Mouse (Mus musculus) lung, postnatal 14 days (tissue): Measurements from ENCODE around the gene Kdm2a.
A peak's percentile ranks its signal among the peaks of the same experiment; 100 is the strongest.

Source experiments
- DNase-seq: peaks from one replicate; pipeline ENCODE4 v3.0.0; 2021

Gene Kdm2a

GRCm38 (mm10) chr19:4326106-4326505, 72.0 kb downstream of the Kdm2a start:
- no peak for DNase-seq

GRCm38 (mm10) chr19:4322134-4322533, 76.0 kb downstream of the Kdm2a start:
- DNase-seq, result no peak

GRCm38 (mm10) chr19:4321622-4322021, 76.5 kb downstream of the Kdm2a start:
- no peak for DNase-seq

DNA sequence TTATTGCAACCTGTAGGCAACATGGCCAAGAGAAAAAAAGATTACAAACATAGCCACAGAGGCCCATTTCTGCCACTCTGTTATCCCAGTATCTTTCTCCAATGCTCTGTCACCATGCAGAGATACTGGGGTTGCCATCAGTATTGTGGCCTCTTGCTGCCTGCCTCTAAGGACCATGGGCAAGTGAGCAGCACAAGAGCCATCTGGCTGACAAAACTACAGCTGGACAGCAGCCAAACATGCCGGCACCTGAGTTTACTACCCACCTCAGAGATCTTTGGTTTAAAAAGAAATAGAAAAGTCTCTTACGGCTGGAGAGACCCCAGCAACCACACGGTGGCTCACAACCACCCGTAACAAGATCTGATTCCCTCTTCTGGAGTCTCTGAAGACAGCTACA, 78.8 kb downstream of the Kdm2a start:
- no peak for DNase-seq

- DNase-seq, result no peak
Observed at GRCm38 (mm10) chr19:4317181-4317580, 80.9 kb downstream of the Kdm2a start.

GRCm38 (mm10) chr19:4315223-4315944, 82.7 kb downstream of the Kdm2a start:
- no peak for DNase-seq

- peak; percentile 76 for DNase-seq
Observed at GRCm38 (mm10) chr19:4309776-4310185, 88.3 kb downstream of the Kdm2a start.

DNA sequence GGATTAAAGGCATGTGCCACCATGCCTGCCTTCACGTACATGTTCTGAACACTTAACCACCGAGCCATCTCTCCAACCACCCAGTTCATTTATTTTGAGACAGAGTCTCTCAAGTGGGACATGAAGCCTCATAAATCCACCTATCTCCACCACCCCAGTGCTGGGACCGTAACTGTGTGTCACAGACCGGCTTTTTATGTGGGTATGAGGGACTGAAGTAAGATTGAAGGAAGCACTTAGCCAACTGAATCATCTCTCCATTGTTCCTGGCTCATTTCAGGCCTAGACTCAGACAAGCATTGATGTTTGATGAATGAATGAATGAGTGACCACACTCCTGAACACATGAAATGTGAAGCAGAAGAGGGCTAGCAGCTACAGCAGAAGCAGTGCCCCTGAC, 88.8 kb downstream of the Kdm2a start:
- no peak for DNase-seq

- DNase-seq, result peak; percentile 86
Observed at GRCm38 (mm10) chr19:4306190-4306577, 91.9 kb downstream of the Kdm2a start, which contains the start of gene Grk2. Gene Grk2 (minus strand): TSS chr19:4306222.

GRCm38 (mm10) chr19:4305491-4306189, 92.4 kb downstream of the Kdm2a start:
- peak; percentile 49 for DNase-seq

GRCm38 (mm10) chr19:4304871-4305321, 93.2 kb downstream of the Kdm2a start:
- DNase-seq, result no peak

DNA sequence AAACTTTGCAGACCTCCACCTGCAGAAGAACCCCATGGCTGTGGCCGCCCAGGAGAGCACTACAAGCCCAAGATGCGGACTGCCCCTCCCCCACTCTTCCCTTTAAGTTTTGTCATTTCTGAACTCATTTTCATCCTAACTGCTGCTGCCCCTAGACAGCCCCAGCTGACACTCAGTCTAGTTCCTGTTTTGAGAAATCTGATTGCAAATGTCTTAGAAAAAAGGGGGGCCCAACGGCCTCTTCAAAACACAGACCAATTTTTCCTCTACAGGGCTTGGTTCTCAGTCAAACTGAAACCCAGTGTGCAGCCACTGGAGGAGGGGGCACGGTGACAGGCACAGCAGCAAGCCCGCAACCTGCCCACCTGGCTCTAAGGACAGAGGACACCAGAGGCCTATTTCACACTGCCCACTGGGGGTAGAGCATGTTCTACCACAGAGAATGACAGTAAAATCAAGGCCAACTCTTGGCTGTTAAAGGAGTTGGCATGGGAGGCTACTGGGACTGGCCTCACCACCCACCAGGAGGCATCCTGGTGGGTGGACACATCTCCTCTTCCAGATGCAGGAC, 93.7 kb downstream of the Kdm2a start:
- DNase-seq, result peak; percentile 41

DNA sequence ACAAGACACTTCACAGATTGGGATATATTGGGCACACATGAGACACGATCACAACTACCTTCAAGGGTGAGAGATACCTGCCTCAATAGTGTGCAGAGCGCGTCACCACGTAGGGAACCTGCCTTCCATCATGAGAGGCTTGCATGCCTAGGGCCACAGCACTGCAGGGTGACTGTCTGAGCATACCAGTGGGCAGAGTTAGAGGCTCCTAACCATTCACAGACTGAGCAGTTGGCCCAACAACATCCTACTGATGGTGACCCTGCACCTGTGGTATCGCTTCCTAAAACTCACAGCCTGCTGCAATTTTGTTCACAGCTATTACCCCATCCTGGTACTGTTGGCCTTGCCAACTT, 94.5 kb downstream of the Kdm2a start:
- DNase-seq, result no peak

GRCm38 (mm10) chr19:4302936-4303639, 95.0 kb downstream of the Kdm2a start:
- no peak for DNase-seq

GRCm38 (mm10) chr19:4301735-4302651, 96.1 kb downstream of the Kdm2a start:
- peak; percentile 54 for DNase-seq

- DNase-seq, result no peak
Observed at GRCm38 (mm10) chr19:4300852-4301734, 97.0 kb downstream of the Kdm2a start.

DNA sequence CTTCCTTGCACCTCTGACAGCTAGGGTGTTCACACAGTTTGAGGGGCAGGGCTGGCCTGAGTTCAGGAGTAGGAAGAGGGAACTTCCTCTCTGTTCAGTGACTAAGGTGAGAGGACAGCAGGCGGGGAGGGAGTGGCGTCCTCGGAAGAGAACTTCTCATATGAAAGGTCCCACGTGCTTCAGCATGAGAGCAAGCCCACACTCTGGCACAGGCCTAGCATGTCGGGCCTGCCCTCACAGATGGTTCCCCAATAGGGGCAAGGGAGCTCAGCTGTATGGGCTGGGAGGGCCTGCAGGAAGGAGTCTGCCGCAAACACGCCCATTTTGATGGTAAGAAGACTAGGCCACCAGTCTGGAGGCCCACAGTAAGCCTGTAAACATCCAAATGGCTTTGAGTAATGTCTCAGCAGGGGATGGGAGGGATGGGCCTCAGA, 97.8 kb downstream of the Kdm2a start:
- peak; percentile 42 for DNase-seq

GRCm38 (mm10) chr19:4299574-4300270, 98.4 kb downstream of the Kdm2a start:
- DNase-seq, result peak; percentile 19

GRCm38 (mm10) chr19:4299126-4299525, 99.0 kb downstream of the Kdm2a start:
- DNase-seq, result no peak

- DNase-seq, result no peak
Observed at GRCm38 (mm10) chr19:4298322-4299121, 99.6 kb downstream of the Kdm2a start.
